Mouse (Mus musculus) kidney, postnatal 25 days (tissue): ENCODE measurements around the gene Rhbdd2.
A peak's percentile ranks its signal among the peaks of the same experiment; 100 is the strongest.

ENCODE experiments used
- DNase-seq, 2 experiments: peaks; one replicate each; pipeline ENCODE4 v3.0.0; 2021; ENCODE audit warnings: mixed read lengths in 2 of 2

The Rhbdd2 gene

GRCm38 (mm10) chr5:135682942-135683570 lies 50.6 kb downstream of the Rhbdd2 start:
- DNase-seq = peak in 1 of 2 experiments; percentile 9

DNA sequence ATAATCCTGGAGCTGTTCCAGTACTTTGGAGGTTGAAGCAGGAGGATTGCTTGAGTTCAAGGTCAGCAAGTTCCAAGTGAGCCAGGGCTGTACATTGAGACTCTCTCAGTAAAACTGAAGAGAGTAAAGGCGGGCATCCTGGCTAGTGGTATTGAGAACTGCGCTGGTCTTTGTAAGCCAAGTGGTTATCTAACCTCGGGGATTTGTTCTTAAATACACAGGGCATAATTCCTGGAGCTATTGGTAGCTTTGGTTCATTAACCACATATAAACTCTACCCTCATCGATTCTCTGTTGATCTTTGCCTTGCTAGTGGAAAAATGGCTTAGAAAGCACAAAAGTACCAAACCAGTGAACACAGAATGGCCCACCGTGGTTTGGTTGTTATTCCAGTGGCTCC lies 58.0 kb downstream of the Rhbdd2 start:
- peak in 1 of 2 experiments; percentile 31 for DNase-seq

DNA sequence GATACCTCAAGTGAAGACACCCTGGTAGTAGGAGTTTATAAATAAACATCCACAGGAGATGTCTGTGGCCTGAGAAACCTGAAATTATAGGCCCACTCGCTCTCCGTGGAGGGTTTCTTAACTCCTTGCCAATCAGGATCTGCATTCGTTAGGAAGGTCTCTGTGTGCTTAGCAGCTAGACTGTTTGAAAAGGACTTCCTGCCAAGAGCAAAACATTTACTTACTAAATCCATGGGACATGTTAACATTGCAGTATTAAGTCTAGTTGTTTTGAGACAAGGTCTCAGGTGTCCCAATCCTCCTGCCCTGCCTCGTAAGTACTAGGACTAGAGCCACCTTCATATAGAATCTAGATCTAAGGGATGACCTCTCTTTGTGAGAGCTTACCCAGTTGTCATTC lies 58.8 kb downstream of the Rhbdd2 start:
- DNase-seq = no peak

- peak; percentile 90 to 93 for DNase-seq
These were observed 60.9 kb downstream of the Rhbdd2 start for GRCm38 (mm10) chr5:135693281-135693853.

DNA sequence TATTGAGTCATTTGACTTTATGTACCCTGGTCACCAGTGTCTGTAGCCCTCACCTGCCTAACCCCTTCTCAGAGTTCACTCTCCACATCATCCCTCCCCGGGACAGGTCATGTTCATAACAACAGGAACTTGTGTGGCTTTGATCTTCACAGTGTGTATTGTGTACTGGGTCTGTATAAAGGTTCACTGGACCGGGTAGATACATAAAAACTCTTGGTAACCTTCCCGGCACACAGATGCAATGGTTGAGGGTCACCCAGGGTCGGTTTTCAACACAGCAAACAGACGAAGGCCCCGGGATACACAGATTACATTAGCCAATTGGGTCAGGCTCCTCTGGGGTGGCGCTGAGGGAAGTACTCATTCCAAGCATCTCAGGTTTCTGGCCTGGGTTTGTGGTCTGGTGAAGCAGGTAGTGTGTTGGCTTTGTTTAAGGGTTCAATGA lies 62.9 kb downstream of the Rhbdd2 start:
- peak in 1 of 2 experiments; percentile 56 for DNase-seq
